Mouse (Mus musculus) hindbrain, embryonic 14.5 days (tissue): Measurements from ENCODE around the gene Stard13. TPM values are rescaled to one million over a fixed set of nuclear protein-coding genes. Genes with fewer than 3 reads are reported as not detected.
A peak's percentile ranks its signal among the peaks of the same experiment; 100 is the strongest.

Experiments used
- ATAC-seq: fragments of 200-750 bp; cut with Nextera tagmentation; 2 replicates; pipeline ENCODE4 v1.8.0; 2017; ENCODE audit warnings: moderate number of reproducible peaks, mild to moderate bottlenecking, moderate TSS enrichment, moderate library complexity; ENCODE audit not compliant: low FRiP score
- DNase-seq: peaks from one replicate; pipeline ENCODE4 v3.0.0-alpha.2; 2015; ENCODE audit warnings: low spot score
- H3K27ac ChIP-seq: fragments of 300-500 bp; sonication (generic); 2 replicates; pipeline ENCODE4 v1.5.1; 2014; ENCODE audit warnings: mild to moderate bottlenecking, moderate library complexity
- H3K27me3 ChIP-seq: fragments of 300-500 bp; sonication (generic); 2 replicates; pipeline ENCODE4 v1.6.1; 2014; ENCODE audit warnings: mild to moderate bottlenecking, low read length, mixed read lengths; ENCODE audit not compliant: control insufficient read depth, insufficient read depth
- H3K36me3 ChIP-seq: fragments of 300-500 bp; sonication (generic); replicated peaks from 2 replicates; pipeline ENCODE4 v1.6.1; 2014; ENCODE audit not compliant: control insufficient read depth, insufficient read depth
- H3K4me1 ChIP-seq: fragments of 300-500 bp; sonication (generic); replicated peaks from 2 replicates; pipeline ENCODE4 v1.6.1; 2014; ENCODE audit warnings: antibody characterized with exemption, low read length, mixed read lengths; ENCODE audit not compliant: control insufficient read depth, insufficient read depth
- H3K4me2 ChIP-seq: fragments of 300-500 bp; sonication (generic); replicated peaks from 2 replicates; pipeline ENCODE4 v1.6.1; 2014; ENCODE audit warnings: mild to moderate bottlenecking, moderate library complexity
- H3K4me3 ChIP-seq: fragments of 300-500 bp; sonication (generic); replicated peaks from 2 replicates; pipeline ENCODE4 v1.5.1; 2014; ENCODE audit warnings: mild to moderate bottlenecking, low read length
- H3K9ac ChIP-seq: fragments of 300-500 bp; sonication (generic); 2 replicates; pipeline ENCODE4 v1.6.1; 2014
- H3K9me3 ChIP-seq: fragments of 300-500 bp; sonication (generic); 2 replicates; pipeline ENCODE4 v1.6.1; 2016; ENCODE audit warnings: low read length; ENCODE audit not compliant: control insufficient read depth
- WGBS: fragments of 180-500 bp; shearing (Covaris S2); extraction: QIAGEN DNeasy Blood & Tissue Kit; methylation state at CpG from one replicate; pipeline ENCODE4 v1.1.7; 2014; 5-methylcytosine and 5-hydroxymethylcytosine counted together
- polyA plus RNA-seq: library from polyadenylated mRNA; unstranded; fragments of >200 nt; fragmentation: Nextera tagmentation; extraction: Ambion mirVana; gene quantifications from 2 replicates; pipeline ENCODE4 v1.2.1, GENCODE M21; 2014

Stard13 gene
- polyA plus RNA-seq, 1 experiment from 2014 or later: 6.0 TPM

DNA sequence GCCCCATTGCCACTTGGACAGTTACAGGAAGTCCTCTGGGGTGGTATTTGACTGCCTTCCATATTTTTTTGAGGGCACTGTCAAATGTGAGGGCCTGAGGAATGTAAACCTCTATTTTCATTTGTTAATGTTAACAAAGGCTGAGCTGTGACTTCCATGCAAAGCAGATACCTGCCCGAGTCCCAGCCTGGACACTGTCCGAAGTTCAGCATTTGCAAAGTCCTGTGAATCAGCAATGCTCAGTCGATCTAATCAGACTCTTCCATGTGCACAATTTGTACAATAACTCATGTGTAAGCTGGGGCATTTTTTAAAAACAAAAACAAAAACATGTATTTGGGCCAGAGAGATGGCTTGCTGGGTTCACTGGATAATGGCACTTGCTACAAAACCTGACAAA, 71.0 kb downstream of the Stard13 start:
- Histone ChIP-seq H3K4me1 (0 out of 2 replicates have a peak, but pooled peaks cover 4% of the 10 kb centered on the region), H3K27me3 (no peaks in the 10 kb centered on the region), H3K27ac (no peak overlapping the region), H3K4me3 (no peak overlapping the region), H3K4me2 (no peak overlapping the region), H3K36me3 (no peaks in the 10 kb centered on the region), H3K9ac (no peak overlapping the region), H3K9me3 (no peaks in the 10 kb centered on the region)
- WGBS: 93% methylated on average over 3 of the region's 3 CpGs
- ATAC-seq: no peak
- DNase-seq: no peak

DNA sequence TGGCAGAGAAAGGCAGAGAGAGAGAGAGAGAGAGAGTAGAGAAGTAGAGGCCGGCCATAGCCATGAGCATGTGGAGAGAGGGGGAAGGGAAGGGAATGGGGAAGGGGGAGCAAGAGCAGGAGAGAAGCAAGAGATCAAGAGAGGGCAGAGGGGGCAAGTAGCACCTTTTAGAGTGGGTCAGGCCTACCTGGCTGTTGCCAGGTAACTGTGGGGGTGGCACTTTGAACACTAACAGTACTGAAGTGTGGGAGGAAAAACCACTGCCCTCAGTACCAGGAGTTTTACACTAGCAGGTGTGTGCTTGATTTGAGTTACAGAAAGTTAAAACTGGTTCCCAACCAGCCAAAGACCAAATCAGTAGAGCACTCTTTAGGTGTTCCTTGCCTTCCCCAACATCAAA, 78.4 kb downstream of the Stard13 start:
- Histone ChIP-seq H3K4me1 (no peaks in the 10 kb centered on the region), H3K27me3 (no peaks in the 10 kb centered on the region), H3K4me3 (no peak overlapping the region), H3K36me3 (no peaks in the 10 kb centered on the region), H3K9me3 (no peaks in the 10 kb centered on the region), H3K4me2 (no peak overlapping the region), H3K27ac (no peak overlapping the region), H3K9ac (no peak overlapping the region)
- ATAC-seq (no peak), DNase-seq (no peak)
- WGBS: 87% methylated on average over 1 of the region's 1 CpGs

DNA sequence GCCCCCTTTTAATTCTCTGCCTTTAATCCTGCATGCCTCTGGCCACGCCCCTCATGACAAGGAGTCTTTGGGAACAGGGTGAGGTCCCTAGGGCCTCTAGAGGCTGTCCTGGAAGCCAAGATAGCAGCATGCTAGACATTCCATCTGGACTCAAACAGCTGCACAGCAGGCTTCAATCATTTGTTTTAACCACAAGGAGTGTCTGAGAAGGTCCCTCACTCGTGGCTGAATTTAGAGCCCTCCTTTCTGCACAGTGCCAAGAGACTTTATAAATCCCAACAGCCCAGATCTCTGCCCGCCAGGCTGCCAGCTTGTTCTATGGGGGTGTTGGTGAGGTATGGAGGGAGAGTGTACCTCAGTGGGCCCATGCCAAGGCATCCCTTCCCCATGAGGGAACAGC, 78.9 kb downstream of the Stard13 start:
- H3K9me3 ChIP-seq: no peaks in the 10 kb centered on the region
- no peak overlapping the region for H3K27ac ChIP-seq
- no peaks in the 10 kb centered on the region for H3K27me3 ChIP-seq
- 43% methylated on average over 3 of the region's 3 CpGs for WGBS
- no peak for ATAC-seq
- H3K4me3 ChIP-seq: no peak overlapping the region
- no peak overlapping the region for H3K4me2 ChIP-seq
- no peak overlapping the region for H3K9ac ChIP-seq
- no peak for DNase-seq
- H3K36me3 ChIP-seq: no peaks in the 10 kb centered on the region
- 0 out of 2 replicates have a peak, but pooled peaks cover 1% of the 10 kb centered on the region for H3K4me1 ChIP-seq

DNA sequence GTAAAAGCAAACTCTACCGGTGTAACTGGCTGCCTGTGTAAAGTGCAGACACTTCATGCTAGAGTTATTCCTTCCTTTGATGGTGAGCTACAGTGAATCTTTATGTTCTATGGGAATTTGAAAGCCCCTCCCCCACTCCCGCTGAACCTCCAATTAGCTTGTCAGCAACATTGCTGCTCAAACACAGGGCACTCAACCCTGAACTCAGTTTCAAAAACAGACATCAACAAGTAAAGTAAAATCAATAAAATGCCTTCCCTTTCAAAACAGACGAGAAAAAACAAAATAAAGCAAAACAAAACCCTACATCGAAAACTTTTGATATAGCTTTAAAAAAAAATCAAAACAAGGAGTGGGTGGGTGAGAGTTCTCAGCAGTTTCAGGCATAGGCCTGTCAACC, 79.6 kb downstream of the Stard13 start:
- no peak overlapping the region for H3K9ac ChIP-seq
- H3K4me3 ChIP-seq: no peak overlapping the region
- no peak overlapping the region for H3K27ac ChIP-seq
- ATAC-seq (no peak), DNase-seq (no peak)
- no peak overlapping the region for H3K4me2 ChIP-seq
- no peaks in the 10 kb centered on the region for H3K27me3 ChIP-seq
- H3K9me3 ChIP-seq: no peaks in the 10 kb centered on the region
- WGBS: 81% methylated on average over 4 of the region's 4 CpGs
- H3K4me1 ChIP-seq: peaks cover 7% of the 10 kb centered on the region; the same call in 1 of the 2 replicates
- H3K36me3 ChIP-seq: no peaks in the 10 kb centered on the region

DNA sequence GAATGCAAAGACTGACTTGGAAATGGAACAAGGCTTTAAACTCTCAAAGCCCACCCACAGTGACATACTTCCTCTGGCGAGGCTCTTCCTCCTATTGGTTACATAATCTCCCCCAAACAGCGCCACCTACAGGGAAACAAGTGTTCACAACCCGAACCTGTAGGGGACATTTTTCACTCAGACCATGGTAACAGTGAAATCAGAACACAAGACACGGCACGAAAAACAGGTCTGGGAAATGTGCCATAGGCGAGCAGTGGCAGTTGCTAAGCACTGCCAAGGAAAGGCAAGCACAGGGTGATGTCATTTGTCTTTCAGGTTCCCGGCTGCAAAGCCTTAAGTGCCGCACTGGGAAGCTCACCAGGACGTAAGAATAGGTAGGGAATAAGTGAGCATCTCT, 82.1 kb downstream of the Stard13 start:
- DNase-seq: peak; percentile 31
- no peak for ATAC-seq
- Histone ChIP-seq H3K4me2 (no peak overlapping the region), H3K9ac (no peak overlapping the region), H3K4me3 (no peak overlapping the region), H3K4me1 (peaks cover 8% of the 10 kb centered on the region; the same call in 1 of the 2 replicates), H3K36me3 (no peaks in the 10 kb centered on the region), H3K27me3 (no peaks in the 10 kb centered on the region), H3K9me3 (no peaks in the 10 kb centered on the region), H3K27ac (no peak overlapping the region)
- WGBS: 81% methylated on average over 9 of the region's 9 CpGs

DNA sequence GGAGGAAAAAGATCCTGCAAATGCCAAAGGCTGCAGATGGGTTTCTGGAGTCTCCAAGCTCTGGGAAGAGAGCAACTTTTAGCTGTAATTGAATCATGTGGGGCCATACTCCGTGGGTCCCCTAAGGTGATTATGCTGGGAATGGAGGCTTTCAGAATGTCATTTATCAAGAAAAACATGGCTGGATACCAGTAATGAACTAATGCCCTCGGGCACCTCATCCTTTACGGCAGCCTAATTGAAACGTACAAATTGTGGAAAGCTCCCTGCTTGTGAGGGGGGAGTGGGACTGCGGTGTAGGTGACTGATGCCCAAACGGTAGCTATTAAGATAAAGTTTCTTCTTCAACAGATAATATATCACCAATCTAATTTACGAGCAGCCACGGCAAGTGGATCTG, 84.1 kb downstream of the Stard13 start:
- H3K4me1 ChIP-seq: peaks cover 8% of the 10 kb centered on the region; the same call in 1 of the 2 replicates
- peak; percentile 53 for ATAC-seq
- no peaks in the 10 kb centered on the region for H3K36me3 ChIP-seq
- no peaks in the 10 kb centered on the region for H3K27me3 ChIP-seq
- DNase-seq: no peak
- peak overlapping the region; percentile 11; the same call in 1 of the 2 replicates for H3K27ac ChIP-seq
- H3K9ac ChIP-seq: no peak overlapping the region
- no peak overlapping the region for H3K4me2 ChIP-seq
- WGBS: 50% methylated on average over 8 of the region's 8 CpGs
- H3K4me3 ChIP-seq: no peak overlapping the region
- H3K9me3 ChIP-seq: no peaks in the 10 kb centered on the region

DNA sequence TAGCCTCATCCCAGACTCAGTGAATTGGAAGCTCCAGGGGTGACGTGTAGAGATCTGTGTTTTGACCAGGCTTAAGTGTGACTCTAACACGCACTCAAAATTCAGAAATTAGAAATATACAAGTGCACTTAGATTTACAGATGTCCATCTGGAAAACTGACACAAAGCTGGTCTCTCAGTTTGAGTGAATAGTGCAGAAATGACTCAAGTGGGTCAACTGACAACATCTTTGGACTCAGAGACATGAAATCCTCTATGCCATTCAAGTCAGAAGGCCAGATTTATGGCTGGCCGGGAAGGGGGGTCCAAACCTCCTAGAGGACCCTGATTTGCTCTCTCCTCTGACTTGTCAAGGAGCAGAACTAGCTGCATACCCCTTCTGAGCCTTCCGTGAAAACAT, 85.6 kb downstream of the Stard13 start:
- peaks cover 14% of the 10 kb centered on the region for H3K4me1 ChIP-seq
- WGBS: 90% methylated on average over 4 of the region's 4 CpGs
- H3K9me3 ChIP-seq: no peaks in the 10 kb centered on the region
- H3K4me2 ChIP-seq: no peak overlapping the region
- H3K4me3 ChIP-seq: no peak overlapping the region
- no peaks in the 10 kb centered on the region for H3K27me3 ChIP-seq
- ATAC-seq (no peak), DNase-seq (no peak)
- no peaks in the 10 kb centered on the region for H3K36me3 ChIP-seq
- no peak overlapping the region for H3K9ac ChIP-seq
- H3K27ac ChIP-seq: no peak overlapping the region

DNA sequence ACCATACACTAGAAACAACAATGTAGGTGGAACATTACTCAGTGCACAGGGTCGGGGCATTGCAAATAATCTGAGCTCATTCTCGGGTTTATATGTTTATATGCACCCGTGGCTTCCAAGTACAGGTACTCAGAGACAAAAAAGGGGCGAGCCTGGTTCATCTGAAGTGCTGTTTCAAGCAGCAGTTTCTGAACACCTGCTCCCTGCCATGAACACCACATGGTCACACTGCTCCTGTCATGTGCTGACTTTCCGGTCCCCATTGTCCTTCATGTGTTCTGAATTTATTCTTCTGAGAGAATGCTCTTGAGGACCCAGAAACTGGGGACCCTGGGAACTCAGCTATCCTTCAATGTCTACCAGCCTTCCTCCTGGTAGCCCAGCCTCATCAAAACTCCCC, 87.8 kb downstream of the Stard13 start:
- H3K9ac ChIP-seq: no peak overlapping the region
- no peak overlapping the region for H3K4me2 ChIP-seq
- H3K27ac ChIP-seq: no peak overlapping the region
- ATAC-seq (no peak), DNase-seq (no peak)
- peaks cover 25% of the 10 kb centered on the region for H3K4me1 ChIP-seq
- H3K27me3 ChIP-seq: no peaks in the 10 kb centered on the region
- no peaks in the 10 kb centered on the region for H3K36me3 ChIP-seq
- WGBS: 68% methylated on average over 5 of the region's 5 CpGs
- H3K4me3 ChIP-seq: no peak overlapping the region
- H3K9me3 ChIP-seq: no peaks in the 10 kb centered on the region

DNA sequence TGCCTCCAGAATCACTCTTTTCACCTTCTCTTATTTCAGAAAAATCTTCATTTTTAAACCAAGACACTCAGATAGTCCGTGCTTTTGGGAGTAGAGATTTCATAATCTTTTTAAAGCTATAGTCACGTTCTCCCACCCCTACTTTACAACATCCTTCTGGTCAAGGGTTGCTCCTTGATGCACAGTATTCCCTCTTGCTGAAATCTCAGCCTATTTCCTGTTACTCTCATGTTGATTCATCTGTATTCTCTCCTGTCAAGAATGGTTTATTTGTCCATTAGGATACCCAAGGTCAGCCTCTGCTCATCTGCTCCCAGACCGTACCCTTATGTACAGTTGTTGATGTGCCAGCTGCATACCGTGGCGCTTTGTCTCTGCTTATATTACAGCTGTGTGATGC, 89.7 kb downstream of the Stard13 start:
- H3K27ac ChIP-seq: 0 out of 2 replicates have a peak overlapping the region, but pooled peaks have one; percentile 68
- H3K4me3 ChIP-seq: no peak overlapping the region
- peaks cover 17% of the 10 kb centered on the region for H3K4me1 ChIP-seq

More for the DNA sequence above, 89.7 kb downstream of the Stard13 start:
- 75% methylated on average over 5 of the region's 5 CpGs for WGBS
- Histone ChIP-seq H3K4me2 (no peak overlapping the region), H3K9me3 (no peaks in the 10 kb centered on the region), H3K9ac (no peak overlapping the region), H3K27me3 (no peaks in the 10 kb centered on the region), H3K36me3 (no peaks in the 10 kb centered on the region)
- no peak for ATAC-seq
- DNase-seq: no peak
